Mouse (Mus musculus): Measurements from ENCODE around the gene Kcnab1. TPM values are rescaled to one million over a fixed set of nuclear protein-coding genes. Genes with fewer than 3 reads are reported as not detected.
"Not testable (repeated sequence)": the region's sequence is repeated elsewhere in the genome, so short reads cannot be mapped to it uniquely, and the experiment has no call there.

Gene Kcnab1
- polyA plus RNA-seq, 1 experiment from 2014 or later = 3.3 TPM

DNA sequence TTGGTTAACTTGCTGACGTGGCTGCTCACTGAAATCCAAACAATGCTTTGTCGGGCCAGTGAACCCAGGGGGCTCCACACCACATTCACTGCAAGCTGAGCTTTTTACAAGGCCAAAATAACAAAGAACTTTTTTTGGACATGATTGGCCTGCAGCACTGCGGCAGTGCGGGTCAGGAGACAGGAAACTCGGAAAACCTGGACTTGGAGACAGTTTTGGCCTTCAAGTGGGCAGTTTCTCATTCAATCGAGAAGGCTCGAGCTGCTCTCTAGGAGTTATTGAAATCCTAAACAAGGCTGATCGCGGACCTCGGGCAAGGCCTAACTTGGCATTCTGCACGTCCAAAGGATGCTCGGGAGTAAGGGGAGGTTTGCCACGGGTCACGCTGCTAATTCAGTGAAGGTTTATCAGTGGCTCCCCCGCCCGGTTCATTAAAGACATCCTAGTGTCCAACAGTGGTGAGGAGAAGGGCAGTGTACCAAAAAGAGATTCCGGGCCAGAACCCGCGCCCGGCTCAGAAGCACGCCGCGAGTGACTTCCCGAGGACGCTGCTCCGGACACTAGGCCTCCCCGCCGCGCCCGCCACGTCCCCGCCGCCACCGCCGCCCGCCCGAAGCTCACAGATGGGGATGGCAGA is 282.7 kb downstream of the Kcnab1 start:
- under 1% methylated on average over 37 of the region's 37 CpGs for WGBS
- Histone ChIP-seq H3K4me1 (peaks cover 8% of the 10 kb centered on the region), H3K4me2 (peak overlapping the region; percentile 68), H3K9ac (peak overlapping the region; percentile 88), H3K4me3 (replicated peaks) (peak overlapping the region; percentile 87), H3K9me3 (no peaks in the 10 kb centered on the region), H3K27ac (peak overlapping the region; percentile 88), H3K36me3 (replicated peaks) (peaks cover 27% of the 10 kb centered on the region), H3K27me3 (no peaks in the 10 kb centered on the region)
- ATAC-seq (ENCODE audit: low FRiP score) = peak; percentile 66

DNA sequence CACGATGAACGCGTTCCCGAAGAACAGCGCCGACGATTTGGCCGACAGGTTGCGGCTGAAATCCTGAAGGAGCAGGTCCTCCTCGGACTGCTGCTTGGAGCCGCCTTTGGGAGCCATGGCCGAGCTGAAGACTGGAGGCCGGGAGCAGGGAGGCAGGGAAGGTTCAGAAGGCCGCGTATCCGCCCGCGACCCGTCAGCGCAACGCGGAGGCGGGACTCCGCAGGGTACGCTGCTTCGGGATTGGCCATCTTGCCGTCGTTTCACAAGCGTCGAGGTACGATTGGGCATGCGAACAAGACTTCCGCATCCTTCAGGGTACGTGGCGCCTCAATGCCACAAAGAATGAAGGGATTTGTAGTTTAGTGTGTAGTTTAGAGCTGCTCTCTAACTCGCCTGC is 283.2 kb downstream of the Kcnab1 start, which contains the start of gene Ssr3:
Gene Ssr3, minus strand, starts transcription at position 203 of the 397 bp plus-strand sequence.
- no peaks in the 10 kb centered on the region for H3K27me3 ChIP-seq
- peak within 1 kb of the TSS; percentile 88 for H3K27ac ChIP-seq
- peak within 1 kb of the TSS; percentile 68 for H3K4me2 ChIP-seq
- peak within 1 kb of the TSS; percentile 88 for H3K9ac ChIP-seq
- WGBS = under 1% methylated on average over 36 of the region's 36 CpGs
- peak; percentile 99 for ATAC-seq (ENCODE audit: low FRiP score)
- peaks cover 22% of the 10 kb centered on the region for H3K36me3 ChIP-seq (replicated peaks)
- peaks cover 8% of the 10 kb centered on the region for H3K4me1 ChIP-seq
- peak within 1 kb of the TSS; percentile 87 for H3K4me3 ChIP-seq (replicated peaks)
- no peaks in the 10 kb centered on the region for H3K9me3 ChIP-seq

DNA sequence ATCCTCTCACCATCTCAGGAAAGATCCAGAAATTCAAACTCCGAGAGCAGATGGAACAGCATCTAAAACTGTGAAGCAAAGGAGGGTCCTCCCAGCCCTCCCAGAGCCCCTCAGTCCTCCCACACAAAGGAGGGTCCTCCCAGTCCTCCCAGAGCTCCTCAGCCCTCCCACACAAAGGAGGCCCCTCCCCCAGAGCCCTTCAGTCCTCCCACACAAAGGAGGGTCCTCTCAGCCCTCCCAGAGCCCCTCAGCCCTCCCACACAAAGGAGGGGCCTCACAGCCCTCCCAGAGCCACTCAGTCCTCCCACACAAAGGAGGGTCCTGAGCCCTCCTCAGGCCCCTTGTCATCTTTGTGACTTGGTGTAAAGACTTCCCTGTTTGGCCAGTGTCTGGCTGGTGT is 285.9 kb downstream of the Kcnab1 start:
- H3K4me1 ChIP-seq; ATAC-seq (ENCODE audit: low FRiP score); H3K9ac ChIP-seq; H3K27ac ChIP-seq; H3K9me3 ChIP-seq; H3K36me3 ChIP-seq (replicated peaks); H3K4me2 ChIP-seq; H3K4me3 ChIP-seq (replicated peaks); H3K27me3 ChIP-seq: not testable (repeated sequence)
- WGBS = 81% methylated on average over 1 of the region's 1 CpGs

DNA sequence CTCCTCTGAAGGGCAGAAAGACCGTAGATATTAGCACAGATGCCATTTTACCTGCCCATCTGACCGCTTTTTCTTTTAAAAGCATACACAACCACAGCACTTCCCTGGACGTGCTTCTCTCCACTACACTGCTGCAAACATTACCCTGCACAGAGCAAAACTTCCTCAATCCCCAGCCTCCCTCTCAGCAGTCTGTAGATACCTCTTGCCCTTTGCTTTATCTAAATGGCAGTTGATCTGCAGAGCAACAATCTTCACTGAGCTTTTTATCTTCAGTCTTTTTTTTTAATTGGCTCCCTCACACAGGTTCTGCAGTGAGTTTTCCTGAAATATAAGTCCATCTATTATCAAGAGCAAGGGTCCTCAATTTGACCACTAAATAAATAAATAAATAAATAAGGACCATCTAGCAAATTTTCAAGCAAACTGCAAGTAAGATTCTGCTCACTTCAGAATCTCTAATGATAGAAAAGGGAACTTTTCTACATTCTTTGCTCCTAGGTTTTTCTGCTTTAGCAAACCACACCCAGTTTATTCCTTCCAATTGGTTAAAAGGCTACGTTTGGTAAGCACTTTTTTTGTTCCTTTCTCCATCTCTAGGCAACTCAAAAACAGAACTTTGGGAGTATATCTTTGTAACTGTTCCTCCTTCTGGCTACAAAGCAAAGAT is 287.8 kb downstream of the Kcnab1 start:
- H3K4me1 ChIP-seq = no peaks in the 10 kb centered on the region
- H3K4me3 ChIP-seq (replicated peaks) = no peak overlapping the region
- ATAC-seq (ENCODE audit: low FRiP score) = no peak
- no peak overlapping the region for H3K27ac ChIP-seq
- H3K9me3 ChIP-seq = no peaks in the 10 kb centered on the region
- H3K36me3 ChIP-seq (replicated peaks) = no peaks in the 10 kb centered on the region
- 83% methylated on average over 4 of the region's 4 CpGs for WGBS
- no peaks in the 10 kb centered on the region for H3K27me3 ChIP-seq
- no peak overlapping the region for H3K9ac ChIP-seq
- no peak overlapping the region for H3K4me2 ChIP-seq

DNA sequence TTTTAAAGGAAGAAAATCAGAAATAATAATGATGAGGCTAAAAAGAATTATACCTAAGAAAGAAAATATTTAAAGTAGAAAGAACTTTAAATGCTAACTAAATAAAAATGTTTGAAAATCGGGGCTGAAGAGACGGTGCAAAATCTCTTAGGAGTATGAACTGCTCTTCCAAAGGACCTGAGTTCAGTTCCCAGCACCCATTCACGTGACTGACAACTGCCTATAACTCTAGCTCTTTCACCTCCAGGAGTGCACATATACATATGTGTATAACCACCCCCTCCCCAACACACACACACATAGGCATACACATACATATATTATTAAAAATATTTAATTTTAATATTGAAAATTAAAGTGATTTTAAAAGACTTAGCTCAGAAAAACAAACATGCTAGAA is 288.4 kb downstream of the Kcnab1 start:
- H3K9ac ChIP-seq = no peak overlapping the region
- no peak overlapping the region for H3K4me2 ChIP-seq
- H3K36me3 ChIP-seq (replicated peaks) = no peaks in the 10 kb centered on the region
- ATAC-seq (ENCODE audit: low FRiP score) = no peak
- H3K4me1 ChIP-seq = no peaks in the 10 kb centered on the region
- H3K9me3 ChIP-seq = no peaks in the 10 kb centered on the region
- H3K27ac ChIP-seq = no peak overlapping the region
- whole genome bisulfite sequencing = 91% methylated on average over 3 of the region's 3 CpGs
- H3K27me3 ChIP-seq = no peaks in the 10 kb centered on the region
- H3K4me3 ChIP-seq (replicated peaks) = no peak overlapping the region

DNA sequence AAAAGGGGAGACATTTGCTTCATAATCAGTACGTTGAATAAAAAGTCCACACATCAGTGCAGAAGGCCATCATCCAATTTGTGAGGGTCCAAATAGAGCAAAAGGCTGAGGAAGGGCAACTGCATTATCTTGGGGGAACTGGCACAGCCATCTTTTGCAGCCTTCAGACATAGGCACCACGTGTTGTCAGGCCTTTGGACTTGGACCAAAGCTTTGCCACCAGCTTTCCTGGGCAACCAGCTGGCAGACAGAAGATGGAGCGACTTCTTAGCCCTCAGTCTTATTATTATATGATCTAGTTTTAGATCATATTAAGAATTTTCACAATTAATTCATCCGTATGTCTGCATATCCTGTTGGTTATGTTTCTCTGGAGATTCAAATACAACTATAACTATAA is 296.6 kb downstream of the Kcnab1 start:
- H3K36me3 ChIP-seq (replicated peaks) = no peaks in the 10 kb centered on the region
- no peak overlapping the region for H3K9ac ChIP-seq
- H3K27me3 ChIP-seq = no peaks in the 10 kb centered on the region
- no peak overlapping the region for H3K27ac ChIP-seq
- no peak overlapping the region for H3K4me2 ChIP-seq
- H3K4me3 ChIP-seq (replicated peaks) = no peak overlapping the region
- 78% methylated on average over 4 of the region's 4 CpGs for WGBS
- no peaks in the 10 kb centered on the region for H3K9me3 ChIP-seq
- H3K4me1 ChIP-seq = no peaks in the 10 kb centered on the region
- no peak for ATAC-seq (ENCODE audit: low FRiP score)

DNA sequence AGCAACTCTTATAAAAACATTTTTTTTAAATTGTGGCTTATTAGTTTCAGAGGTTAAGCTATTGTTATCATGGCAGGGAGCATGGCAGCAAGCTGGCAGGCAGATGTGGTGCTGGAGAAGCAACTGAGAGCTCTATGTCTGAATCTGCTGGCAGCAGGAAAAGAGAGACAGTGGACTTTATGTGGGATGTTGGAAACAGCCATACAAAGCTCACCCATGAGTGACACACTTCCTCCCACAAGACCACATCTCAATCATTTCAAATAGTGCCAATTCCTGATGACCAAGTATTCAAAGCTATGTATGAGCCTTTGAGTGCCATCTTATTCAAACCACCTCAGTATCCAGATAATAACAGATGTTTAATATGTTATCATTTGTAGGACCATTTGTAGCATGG is 298.7 kb downstream of the Kcnab1 start:
- Histone ChIP-seq H3K4me1 (no peaks in the 10 kb centered on the region), H3K27ac (no peak overlapping the region), H3K9me3 (no peaks in the 10 kb centered on the region), H3K4me3 (replicated peaks) (no peak overlapping the region), H3K9ac (no peak overlapping the region), H3K27me3 (no peaks in the 10 kb centered on the region; the same call in 1 of the 2 replicates), H3K4me2 (no peak overlapping the region), H3K36me3 (replicated peaks) (no peaks in the 10 kb centered on the region)
- no peak for ATAC-seq (ENCODE audit: low FRiP score)

DNA sequence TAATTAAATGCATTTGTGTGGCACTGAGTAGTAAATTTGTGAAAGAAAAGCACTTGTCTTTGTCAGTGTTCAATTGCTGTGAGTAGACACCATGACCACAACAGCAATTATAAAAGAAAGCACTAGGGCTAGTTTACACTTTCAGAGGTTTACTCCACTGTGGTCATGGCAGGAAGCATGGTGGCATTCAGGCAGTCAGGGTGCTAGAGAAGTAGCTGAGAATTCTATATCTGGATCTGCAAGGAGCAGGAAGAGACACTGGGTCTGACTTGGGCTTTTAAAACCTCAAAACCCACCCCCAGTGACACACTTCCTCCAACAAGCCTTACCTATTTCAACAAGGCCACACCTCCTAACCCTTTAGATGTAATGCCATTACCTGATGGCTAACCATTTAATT is 307.4 kb downstream of the Kcnab1 start:
- no peak overlapping the region for H3K9ac ChIP-seq
- no peaks in the 10 kb centered on the region for H3K4me1 ChIP-seq
- no peaks in the 10 kb centered on the region for H3K9me3 ChIP-seq
- H3K36me3 ChIP-seq (replicated peaks) = no peaks in the 10 kb centered on the region
- no peak overlapping the region for H3K4me2 ChIP-seq
- no peaks in the 10 kb centered on the region; the same call in 1 of the 2 replicates for H3K27me3 ChIP-seq
- no peak overlapping the region for H3K27ac ChIP-seq
- no peak for ATAC-seq (ENCODE audit: low FRiP score)
- no peak overlapping the region for H3K4me3 ChIP-seq (replicated peaks)

DNA sequence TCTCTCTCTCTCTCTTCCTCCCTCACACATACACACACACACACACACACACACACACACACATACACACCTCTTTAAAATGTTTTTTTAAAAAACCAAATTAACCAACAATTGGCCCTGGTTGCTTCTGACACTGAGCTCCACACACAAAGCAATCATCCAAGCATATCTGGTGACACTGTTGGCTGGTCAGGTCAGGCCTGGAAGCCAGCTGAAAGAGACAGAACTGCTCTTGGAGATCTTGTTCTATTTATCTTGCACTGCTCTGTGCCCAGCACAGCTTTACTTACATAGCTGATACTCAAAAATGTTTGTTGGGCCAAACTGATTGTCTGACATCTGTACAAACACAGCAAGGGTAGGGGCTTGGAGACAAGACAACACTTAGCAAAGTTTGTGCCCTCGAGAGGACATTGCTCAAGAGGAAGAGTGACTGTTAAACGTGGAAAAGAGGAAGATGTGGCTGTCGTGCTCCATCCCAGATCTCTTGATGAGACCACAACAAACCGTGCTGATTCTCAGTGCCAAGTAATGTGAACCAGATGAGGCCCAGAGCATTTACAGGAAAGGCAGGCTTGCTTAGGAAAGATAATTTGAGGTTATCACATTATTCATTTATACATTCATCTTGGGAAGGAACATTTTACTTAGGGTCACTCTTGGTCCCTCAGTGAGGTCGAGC is 308.9 kb downstream of the Kcnab1 start:
- H3K27ac ChIP-seq = no peak overlapping the region
- no peaks in the 10 kb centered on the region for H3K9me3 ChIP-seq
- H3K4me1 ChIP-seq = no peaks in the 10 kb centered on the region
- H3K9ac ChIP-seq = no peak overlapping the region
- no peak overlapping the region for H3K4me2 ChIP-seq
- 77% methylated on average over 5 of the region's 5 CpGs for WGBS
- H3K4me3 ChIP-seq (replicated peaks) = no peak overlapping the region
- no peaks in the 10 kb centered on the region for H3K27me3 ChIP-seq
- ATAC-seq (ENCODE audit: low FRiP score) = no peak
- no peaks in the 10 kb centered on the region for H3K36me3 ChIP-seq (replicated peaks)

DNA sequence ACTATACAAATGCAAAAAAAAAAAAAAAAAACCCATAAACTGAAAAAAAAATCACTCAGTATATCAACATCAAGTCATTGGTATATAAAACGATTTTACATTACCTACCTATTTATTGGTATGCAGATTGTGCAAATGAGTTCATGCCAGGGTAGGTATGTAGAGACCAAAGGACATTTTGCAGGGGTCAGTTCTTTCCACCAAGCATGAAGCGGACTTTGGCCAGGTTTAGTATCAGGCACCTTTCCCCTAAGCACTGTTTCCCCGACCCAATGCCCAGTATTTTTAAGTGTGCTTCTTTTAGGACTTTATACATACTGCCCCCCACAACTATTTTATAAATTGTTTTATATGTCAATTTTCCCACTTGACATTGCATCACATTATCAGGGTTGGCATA is 310.5 kb downstream of the Kcnab1 start:
- Histone ChIP-seq H3K27ac (no peak overlapping the region), H3K4me2 (no peak overlapping the region), H3K9ac (no peak overlapping the region), H3K27me3 (no peaks in the 10 kb centered on the region), H3K9me3 (no peaks in the 10 kb centered on the region), H3K4me1 (no peaks in the 10 kb centered on the region), H3K4me3 (replicated peaks) (no peak overlapping the region), H3K36me3 (replicated peaks) (no peaks in the 10 kb centered on the region)
- 90% methylated on average over 3 of the region's 3 CpGs for WGBS
- no peak for ATAC-seq (ENCODE audit: low FRiP score)

Measured in forebrain, embryonic 12.5 days (tissue).